Mouse (Mus musculus): ENCODE results near the gene Rbfox2. TPM values are rescaled to one million over a fixed set of nuclear protein-coding genes. Genes with fewer than 3 reads are reported as not detected.
"Not testable (repeated sequence)": the region's sequence is repeated elsewhere in the genome, so short reads cannot be mapped to it uniquely, and the experiment has no call there.

The Rbfox2 gene
- polyA plus RNA-seq, 1 experiment from 2014 or later: 67.8 TPM

DNA sequence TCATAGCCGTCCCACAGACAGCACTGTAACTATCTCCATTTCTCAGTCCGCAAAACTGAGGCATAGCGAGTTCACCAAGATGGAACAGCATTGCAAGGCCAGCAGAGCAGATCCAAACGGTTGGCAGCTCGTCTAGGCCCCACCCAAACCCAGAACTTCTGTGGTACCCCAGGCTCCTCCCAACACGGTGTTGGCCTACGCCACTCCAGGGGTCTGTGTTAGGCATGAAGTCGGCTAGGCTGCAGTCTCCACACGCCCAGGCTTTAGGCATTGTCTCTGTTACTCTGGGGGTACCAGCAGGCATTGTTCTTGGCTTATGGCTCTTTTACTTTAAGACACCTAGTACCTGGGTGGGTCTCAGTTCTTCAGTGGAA, 30.2 kb upstream of the Rbfox2 start:
- no peak for DNase-seq (ENCODE audit: low spot score)
- peak overlapping the region; percentile 28 for H3K4me3 ChIP-seq (ENCODE audit: low read depth, low read length)
- no peaks in the 10 kb centered on the region for H3K36me3 ChIP-seq (ENCODE audit: control insufficient read depth, insufficient read depth, low read length)
- WGBS: 53% methylated on average over 9 of the region's 9 CpGs
- H3K9me3 ChIP-seq (ENCODE audit: control insufficient read depth, low read length): no peaks in the 10 kb centered on the region
- peak overlapping the region; percentile 51 for H3K4me2 ChIP-seq (ENCODE audit: low read length)
- peaks cover 9% of the 10 kb centered on the region; the same call in 1 of the 2 replicates for H3K4me1 ChIP-seq (replicated peaks; ENCODE audit: control insufficient read depth, insufficient read depth, low read length)
- H3K9ac ChIP-seq (ENCODE audit: low read length): no peak overlapping the region; the same call in 1 of the 2 replicates
- H3K27me3 ChIP-seq (replicated peaks; ENCODE audit: control insufficient read depth, insufficient read depth, low read length): no peaks in the 10 kb centered on the region
- H3K27ac ChIP-seq (ENCODE audit: low read depth): peak overlapping the region; percentile 75
- no peak for ATAC-seq (replicated peaks; ENCODE audit: low FRiP score, low TSS enrichment, low read depth)

DNA sequence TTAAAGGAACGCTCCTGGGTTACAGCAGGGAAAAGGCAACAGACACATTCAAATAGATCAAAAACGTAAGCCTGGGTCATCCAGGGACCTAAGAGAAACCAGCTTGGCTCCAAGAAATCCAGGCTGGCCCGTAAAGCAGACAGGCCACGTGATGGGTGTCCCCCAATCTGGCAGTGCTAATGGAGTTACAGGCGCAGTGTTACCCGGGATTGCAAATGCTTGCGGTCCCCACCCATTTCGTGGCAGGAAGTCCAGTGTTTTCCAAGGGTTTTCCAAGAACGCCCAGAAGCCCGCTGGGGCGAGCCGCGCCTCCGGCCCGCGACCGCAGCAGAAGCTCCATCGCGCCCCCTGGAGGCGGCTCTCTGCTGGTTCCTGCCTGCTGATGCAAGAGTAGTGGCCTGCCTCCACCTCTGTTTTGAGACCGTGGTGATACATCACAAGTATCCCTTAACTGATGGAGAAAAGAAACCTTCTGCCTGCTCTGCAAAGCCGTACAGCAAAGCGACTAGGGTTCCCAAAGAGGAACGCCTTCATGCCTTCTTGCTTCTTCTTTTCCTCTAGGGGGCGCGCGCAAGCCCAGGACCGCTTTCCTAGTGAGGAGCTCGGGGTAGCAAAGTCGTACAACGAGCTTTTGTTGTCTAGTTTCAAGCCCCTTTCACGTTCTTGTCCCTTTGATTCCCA, 29.6 kb upstream of the Rbfox2 start:
- peak; percentile 96 for DNase-seq (ENCODE audit: low spot score)
- no peaks in the 10 kb centered on the region for H3K9me3 ChIP-seq (ENCODE audit: control insufficient read depth, low read length)
- ATAC-seq (replicated peaks; ENCODE audit: low FRiP score, low TSS enrichment, low read depth): peak; percentile 67
- H3K4me2 ChIP-seq (ENCODE audit: low read length): peak overlapping the region; percentile 51
- H3K27me3 ChIP-seq (replicated peaks; ENCODE audit: control insufficient read depth, insufficient read depth, low read length): no peaks in the 10 kb centered on the region
- H3K36me3 ChIP-seq (ENCODE audit: control insufficient read depth, insufficient read depth, low read length): no peaks in the 10 kb centered on the region
- WGBS: 3% methylated on average over 32 of the region's 32 CpGs
- H3K4me1 ChIP-seq (replicated peaks; ENCODE audit: control insufficient read depth, insufficient read depth, low read length): peaks cover 9% of the 10 kb centered on the region; the same call in 1 of the 2 replicates
- peak overlapping the region; percentile 75 for H3K27ac ChIP-seq (ENCODE audit: low read depth)
- peak overlapping the region; percentile 28 for H3K4me3 ChIP-seq (ENCODE audit: low read depth, low read length)
- peak overlapping the region; percentile 36 for H3K9ac ChIP-seq (ENCODE audit: low read length)

DNA sequence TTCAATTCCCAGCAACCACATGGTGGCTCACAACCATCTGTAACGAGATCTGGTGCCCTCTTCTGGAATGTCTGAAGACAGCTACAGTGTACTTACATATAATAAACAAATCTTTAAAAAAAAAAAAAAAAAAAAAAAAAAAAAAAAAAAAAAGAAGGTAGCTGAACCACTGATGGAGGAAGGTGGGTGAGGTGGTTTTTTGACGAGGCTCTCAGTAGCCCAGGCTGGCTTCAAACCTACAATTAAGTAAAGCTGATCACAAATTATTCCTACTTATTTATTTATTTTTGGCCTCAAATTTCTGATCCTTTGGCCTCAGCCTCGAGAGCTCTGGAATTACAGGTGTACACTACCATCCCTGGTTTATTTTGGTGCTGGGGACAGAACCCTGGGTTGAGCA, 28.4 kb upstream of the Rbfox2 start:
- H3K9ac ChIP-seq (ENCODE audit: low read length); H3K4me3 ChIP-seq (ENCODE audit: low read depth, low read length); H3K27ac ChIP-seq (ENCODE audit: low read depth); ATAC-seq (replicated peaks; ENCODE audit: low FRiP score, low TSS enrichment, low read depth); H3K4me1 ChIP-seq (replicated peaks; ENCODE audit: control insufficient read depth, insufficient read depth, low read length); H3K9me3 ChIP-seq (ENCODE audit: control insufficient read depth, low read length); H3K27me3 ChIP-seq (replicated peaks; ENCODE audit: control insufficient read depth, insufficient read depth, low read length); DNase-seq (ENCODE audit: low spot score); H3K36me3 ChIP-seq (ENCODE audit: control insufficient read depth, insufficient read depth, low read length); H3K4me2 ChIP-seq (ENCODE audit: low read length): not testable (repeated sequence)
- WGBS: 86% methylated on average over 3 of the region's 3 CpGs

DNA sequence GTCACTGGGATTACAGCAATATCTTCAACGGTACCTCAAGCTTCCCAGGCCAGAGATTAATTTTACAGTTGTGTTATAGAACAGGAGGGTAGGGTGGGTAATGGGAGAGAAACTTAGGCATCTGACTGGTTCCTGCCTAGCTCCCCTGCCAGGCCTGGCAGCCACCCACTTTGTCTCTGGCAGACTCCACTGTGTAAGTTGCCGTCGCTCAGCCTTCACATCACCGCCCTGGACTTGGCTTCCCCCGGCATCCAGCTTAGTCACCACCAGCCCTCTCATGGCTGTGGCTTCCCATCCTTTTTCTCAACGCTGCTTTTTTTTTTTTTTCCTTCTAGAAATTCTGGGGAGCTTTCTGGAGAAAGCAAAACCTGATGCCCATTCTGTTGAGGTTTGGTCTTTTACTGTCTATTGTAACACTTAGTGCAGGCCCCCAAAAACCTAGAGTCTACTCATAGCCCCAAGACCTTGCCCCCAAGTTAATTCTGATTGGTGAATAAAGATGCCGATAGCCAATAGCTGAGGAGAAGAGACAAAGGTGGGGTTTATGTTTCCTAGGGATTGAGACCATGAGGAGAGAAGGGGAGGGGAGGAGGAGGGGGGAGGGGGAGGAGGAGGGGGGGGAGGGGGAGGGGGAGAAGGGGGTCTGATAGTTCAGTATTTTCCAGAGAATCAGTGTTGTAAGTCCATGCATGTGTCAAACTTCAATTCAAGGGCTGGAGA, 25.6 kb upstream of the Rbfox2 start:
- WGBS: 75% methylated on average over 7 of the region's 7 CpGs
- H3K9ac ChIP-seq (ENCODE audit: low read length): no peak overlapping the region
- no peak overlapping the region for H3K27ac ChIP-seq (ENCODE audit: low read depth)
- no peak overlapping the region for H3K4me3 ChIP-seq (ENCODE audit: low read depth, low read length)
- no peaks in the 10 kb centered on the region for H3K36me3 ChIP-seq (ENCODE audit: control insufficient read depth, insufficient read depth, low read length)
- H3K4me1 ChIP-seq (replicated peaks; ENCODE audit: control insufficient read depth, insufficient read depth, low read length): peaks cover 6% of the 10 kb centered on the region
- no peaks in the 10 kb centered on the region for H3K9me3 ChIP-seq (ENCODE audit: control insufficient read depth, low read length)
- no peak for ATAC-seq (replicated peaks; ENCODE audit: low FRiP score, low TSS enrichment, low read depth)
- no peaks in the 10 kb centered on the region for H3K27me3 ChIP-seq (replicated peaks; ENCODE audit: control insufficient read depth, insufficient read depth, low read length)
- no peak overlapping the region for H3K4me2 ChIP-seq (ENCODE audit: low read length)
- DNase-seq (ENCODE audit: low spot score): no peak

DNA sequence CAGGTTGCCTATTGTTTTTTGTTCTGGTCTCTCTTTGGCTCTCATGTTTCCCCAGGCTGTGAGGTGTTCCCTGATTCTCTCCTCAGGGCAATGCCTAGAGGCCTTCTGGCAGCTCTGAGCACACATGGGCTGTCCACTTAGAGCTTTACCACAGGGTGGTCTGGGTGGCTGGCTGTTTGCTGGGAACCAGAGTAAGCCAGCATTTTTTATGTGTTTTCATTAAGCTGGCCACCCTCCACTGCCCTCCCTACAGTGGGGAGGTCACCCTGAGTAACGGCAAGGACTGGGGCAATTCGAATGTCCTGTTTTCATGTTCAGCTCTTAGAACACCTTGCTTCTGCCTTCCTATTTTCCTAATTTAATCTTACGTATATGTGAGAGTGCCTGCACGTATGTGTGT, 24.6 kb upstream of the Rbfox2 start:
- Histone ChIP-seq H3K27ac (ENCODE audit: low read depth) (no peak overlapping the region), H3K4me2 (ENCODE audit: low read length) (no peak overlapping the region), H3K4me3 (ENCODE audit: low read depth, low read length) (no peak overlapping the region), H3K4me1 (replicated peaks; ENCODE audit: control insufficient read depth, insufficient read depth, low read length) (peaks cover under 1% of the 10 kb centered on the region), H3K27me3 (replicated peaks; ENCODE audit: control insufficient read depth, insufficient read depth, low read length) (no peaks in the 10 kb centered on the region), H3K9me3 (ENCODE audit: control insufficient read depth, low read length) (no peaks in the 10 kb centered on the region), H3K9ac (ENCODE audit: low read length) (no peak overlapping the region), H3K36me3 (ENCODE audit: control insufficient read depth, insufficient read depth, low read length) (no peaks in the 10 kb centered on the region)
- WGBS: 82% methylated on average over 4 of the region's 4 CpGs
- DNase-seq (ENCODE audit: low spot score) (no peak), ATAC-seq (replicated peaks; ENCODE audit: low FRiP score, low TSS enrichment, low read depth) (no peak)

DNA sequence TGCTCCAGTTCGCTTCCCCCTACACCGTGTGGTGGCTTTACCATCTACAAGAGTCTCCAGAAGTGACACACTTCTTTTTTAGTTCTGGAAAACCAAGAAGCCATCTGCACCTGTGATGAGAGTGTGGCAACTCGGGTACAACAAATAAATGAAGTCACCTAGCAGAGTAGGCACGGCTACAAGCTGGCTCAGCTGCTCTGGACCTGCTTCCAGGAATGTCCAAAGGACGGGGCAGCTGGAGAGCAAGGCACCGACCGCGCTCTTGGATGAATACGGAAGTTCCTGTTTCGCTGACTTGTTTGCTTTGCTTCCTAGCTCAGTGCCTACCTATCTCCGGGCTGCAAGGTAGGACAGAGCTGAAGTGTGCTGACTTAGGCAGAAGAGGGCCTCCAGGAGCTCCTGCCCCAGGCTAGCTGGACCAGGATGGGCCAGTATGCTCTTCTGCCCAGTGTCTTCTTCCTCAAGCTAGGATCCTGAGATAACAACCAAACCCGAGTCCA, 22.9 kb upstream of the Rbfox2 start:
- 79% methylated on average over 12 of the region's 12 CpGs for WGBS
- Histone ChIP-seq H3K27me3 (replicated peaks; ENCODE audit: control insufficient read depth, insufficient read depth, low read length) (no peaks in the 10 kb centered on the region), H3K4me3 (ENCODE audit: low read depth, low read length) (no peak overlapping the region), H3K4me1 (replicated peaks; ENCODE audit: control insufficient read depth, insufficient read depth, low read length) (no peaks in the 10 kb centered on the region; the same call in none of the 2 replicates), H3K9ac (ENCODE audit: low read length) (no peak overlapping the region), H3K36me3 (ENCODE audit: control insufficient read depth, insufficient read depth, low read length) (no peaks in the 10 kb centered on the region), H3K27ac (ENCODE audit: low read depth) (0 out of 2 replicates have a peak overlapping the region, but pooled peaks have one; percentile 3), H3K9me3 (ENCODE audit: control insufficient read depth, low read length) (no peaks in the 10 kb centered on the region), H3K4me2 (ENCODE audit: low read length) (no peak overlapping the region)
- no peak for ATAC-seq (replicated peaks; ENCODE audit: low FRiP score, low TSS enrichment, low read depth)
- no peak for DNase-seq (ENCODE audit: low spot score)

DNA sequence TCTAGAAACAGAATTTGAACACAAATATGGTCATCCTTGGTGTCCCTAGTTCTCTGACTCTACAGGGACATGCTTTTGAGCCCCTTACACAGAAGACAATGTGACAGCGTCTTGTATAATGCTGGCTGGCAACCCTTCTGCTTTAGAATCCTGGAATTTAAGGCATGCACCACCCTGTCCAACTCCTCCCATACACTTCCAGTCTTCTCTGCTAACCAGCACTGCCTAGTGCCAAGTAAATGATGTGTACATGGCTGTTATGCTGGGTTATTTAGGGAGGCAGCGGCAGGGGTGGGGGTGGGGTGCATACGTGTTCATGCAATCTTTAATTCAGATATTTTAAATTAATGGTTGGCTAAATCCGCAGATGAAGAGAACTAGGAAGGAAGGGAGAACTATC, 19.6 kb upstream of the Rbfox2 start:
- 77% methylated on average over 4 of the region's 4 CpGs for WGBS

DNA sequence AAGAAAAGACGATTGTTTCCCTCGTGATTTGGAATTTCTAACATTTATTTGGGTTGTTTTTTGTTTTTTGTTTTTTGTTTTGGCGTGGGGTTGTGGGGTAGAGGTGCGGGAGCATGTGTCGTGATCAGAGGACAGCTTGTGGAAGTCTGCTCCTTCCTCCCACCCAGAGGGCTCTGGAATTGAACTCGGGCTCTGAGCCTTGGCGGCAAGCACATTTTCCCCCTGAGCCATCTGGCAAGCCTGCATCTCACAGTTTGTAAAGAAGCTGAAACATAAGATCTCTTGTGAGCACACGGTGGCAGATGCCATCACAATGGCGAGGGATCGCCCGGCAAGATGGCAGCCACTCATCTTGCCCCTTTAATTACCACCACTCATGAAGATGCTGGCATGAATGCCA, 17.6 kb upstream of the Rbfox2 start:
- 91% methylated on average over 11 of the region's 11 CpGs for WGBS
- no peak overlapping the region for H3K4me3 ChIP-seq (ENCODE audit: low read depth, low read length)
- ATAC-seq (replicated peaks; ENCODE audit: low FRiP score, low TSS enrichment, low read depth) (no peak), DNase-seq (ENCODE audit: low spot score) (no peak)
- H3K9ac ChIP-seq (ENCODE audit: low read length): no peak overlapping the region
- H3K4me2 ChIP-seq (ENCODE audit: low read length): no peak overlapping the region
- H3K9me3 ChIP-seq (ENCODE audit: control insufficient read depth, low read length): no peaks in the 10 kb centered on the region
- H3K36me3 ChIP-seq (ENCODE audit: control insufficient read depth, insufficient read depth, low read length): no peaks in the 10 kb centered on the region
- no peaks in the 10 kb centered on the region for H3K27me3 ChIP-seq (replicated peaks; ENCODE audit: control insufficient read depth, insufficient read depth, low read length)
- no peak overlapping the region for H3K27ac ChIP-seq (ENCODE audit: low read depth)
- no peaks in the 10 kb centered on the region for H3K4me1 ChIP-seq (replicated peaks; ENCODE audit: control insufficient read depth, insufficient read depth, low read length)

More for the DNA sequence above, 19.6 kb upstream of the Rbfox2 start:
- Histone ChIP-seq H3K4me2 (ENCODE audit: low read length) (no peak overlapping the region), H3K36me3 (ENCODE audit: control insufficient read depth, insufficient read depth, low read length) (no peaks in the 10 kb centered on the region), H3K4me1 (replicated peaks; ENCODE audit: control insufficient read depth, insufficient read depth, low read length) (no peaks in the 10 kb centered on the region; the same call in none of the 2 replicates), H3K27ac (ENCODE audit: low read depth) (no peak overlapping the region), H3K9ac (ENCODE audit: low read length) (no peak overlapping the region), H3K9me3 (ENCODE audit: control insufficient read depth, low read length) (no peaks in the 10 kb centered on the region), H3K27me3 (replicated peaks; ENCODE audit: control insufficient read depth, insufficient read depth, low read length) (no peaks in the 10 kb centered on the region), H3K4me3 (ENCODE audit: low read depth, low read length) (no peak overlapping the region)
- DNase-seq (ENCODE audit: low spot score) (no peak), ATAC-seq (replicated peaks; ENCODE audit: low FRiP score, low TSS enrichment, low read depth) (no peak)
